Mouse (Mus musculus) right cerebral cortex, postnatal 25 days (tissue): ENCODE results near the gene Krtap5-1.
"Not testable (repeated sequence)": the region's sequence is repeated elsewhere in the genome, so short reads cannot be mapped to it uniquely, and the experiment has no call there.

Experiments
- DNase-seq: peaks from one replicate; pipeline ENCODE4 v3.0.0; 2022

The Krtap5-1 gene

GRCm38 (mm10) chr7:142297018-142297417 lies at the start of gene Krtap5-1:
Gene Krtap5-1 (minus strand): TSS chr7:142297118.
- DNase-seq = not testable (repeated sequence)

- no peak for DNase-seq
Measured at GRCm38 (mm10) chr7:142342247-142342640, 45.3 kb upstream of the Krtap5-1 start.

- DNase-seq = no peak
Measured at GRCm38 (mm10) chr7:142341564-142342246, 44.8 kb upstream of the Krtap5-1 start.

GRCm38 (mm10) chr7:142340269-142340970 lies 43.5 kb upstream of the Krtap5-1 start:
- DNase-seq = no peak

- DNase-seq = no peak
Measured at GRCm38 (mm10) chr7:142335151-142335550, 38.2 kb upstream of the Krtap5-1 start.

GRCm38 (mm10) chr7:142334246-142334645 lies 37.3 kb upstream of the Krtap5-1 start:
- peak; percentile 77 for DNase-seq

GRCm38 (mm10) chr7:142332741-142333140 lies 35.8 kb upstream of the Krtap5-1 start:
- DNase-seq = not testable (repeated sequence)

GRCm38 (mm10) chr7:142331281-142331680 lies 34.4 kb upstream of the Krtap5-1 start:
- no peak for DNase-seq

GRCm38 (mm10) chr7:142330271-142330724 lies 33.4 kb upstream of the Krtap5-1 start:
- DNase-seq = no peak

- no peak for DNase-seq
Measured at GRCm38 (mm10) chr7:142328507-142328906, 31.6 kb upstream of the Krtap5-1 start.

- no peak for DNase-seq
Measured at GRCm38 (mm10) chr7:142326714-142327445, 30.0 kb upstream of the Krtap5-1 start.

GRCm38 (mm10) chr7:142323396-142324117 lies 26.6 kb upstream of the Krtap5-1 start:
- DNase-seq = no peak

- DNase-seq = no peak
Measured at GRCm38 (mm10) chr7:142322641-142323040, 25.7 kb upstream of the Krtap5-1 start.

- DNase-seq = not testable (repeated sequence)
Measured at GRCm38 (mm10) chr7:142321637-142322306, 24.9 kb upstream of the Krtap5-1 start.

- no peak for DNase-seq
Measured at GRCm38 (mm10) chr7:142320906-142321305, 24.0 kb upstream of the Krtap5-1 start.

GRCm38 (mm10) chr7:142319124-142319523 lies 22.2 kb upstream of the Krtap5-1 start:
- no peak for DNase-seq

- DNase-seq = no peak
Measured at GRCm38 (mm10) chr7:142317216-142317615, 20.3 kb upstream of the Krtap5-1 start.

- no peak for DNase-seq
Measured at GRCm38 (mm10) chr7:142316558-142316957, 19.6 kb upstream of the Krtap5-1 start.

GRCm38 (mm10) chr7:142314600-142315285 lies 17.8 kb upstream of the Krtap5-1 start:
- no peak for DNase-seq

- DNase-seq = not testable (repeated sequence)
Measured at GRCm38 (mm10) chr7:142303929-142304328, 7.0 kb upstream of the Krtap5-1 start.

- DNase-seq = no peak
Measured at GRCm38 (mm10) chr7:142303249-142303648, 6.3 kb upstream of the Krtap5-1 start, which contains the start of gene Krtap5-4. Gene Krtap5-4 (plus strand): TSS chr7:142303549.
